In genomic region chrX:71983205-71983604, GRCm38 (mm10) we compare ENCODE assay signal across 22 mouse cellular contexts. TPM values are rescaled to one million over a fixed set of nuclear protein-coding genes. Genes with fewer than 3 reads are reported as not detected.
"Had no signal": no experiment of that assay in that cellular context is flagged by ENCODE, and none has a peak within 500 bp of the region (broad histone marks: within the 10 kb centered on the region; RNA-seq: fewer than 3 reads in every experiment).

No protein-coding gene starts in this region.

- H3K36me3 ChIP-seq: liver, embryonic 12.5 days; lung, embryonic 15.5 days; midbrain, embryonic 10.5 days; midbrain, embryonic 12.5 days; neural tube, embryonic 13.5 days; neural tube, embryonic 15.5 days; stomach, embryonic 15.5 days had no signal

- H3K4me2 ChIP-seq: liver, embryonic 12.5 days; lung, embryonic 15.5 days; midbrain, embryonic 12.5 days; neural tube, embryonic 13.5 days; neural tube, embryonic 15.5 days; stomach, embryonic 15.5 days had no signal

- H3K4me1 ChIP-seq: liver, embryonic 12.5 days; lung, embryonic 15.5 days; midbrain, embryonic 10.5 days; midbrain, embryonic 12.5 days; neural tube, embryonic 13.5 days; neural tube, embryonic 15.5 days; stomach, embryonic 15.5 days had no signal

- DNase-seq: right cerebral cortex, postnatal 25 days; thymus, adult 2 months; thymus, postnatal 36 days had no signal

- H3K9me3 ChIP-seq: liver, embryonic 12.5 days; lung, embryonic 15.5 days; midbrain, embryonic 10.5 days; midbrain, embryonic 12.5 days; neural tube, embryonic 13.5 days; neural tube, embryonic 15.5 days; stomach, embryonic 15.5 days had no signal

- H3K4me3 ChIP-seq: liver, embryonic 12.5 days; lung, embryonic 15.5 days; midbrain, embryonic 10.5 days; midbrain, embryonic 12.5 days; myocyte; neural tube, embryonic 13.5 days; neural tube, embryonic 15.5 days; stomach, embryonic 15.5 days had no signal

- H3K27me3 ChIP-seq: liver, embryonic 12.5 days; lung, embryonic 15.5 days; midbrain, embryonic 12.5 days; neural tube, embryonic 13.5 days; neural tube, embryonic 15.5 days; stomach, embryonic 15.5 days had no signal

- ATAC-seq: liver, embryonic 12.5 days; midbrain, embryonic 16.5 days had no signal

- H3K9ac ChIP-seq: liver, embryonic 12.5 days; liver, embryonic 14.5 days; lung, embryonic 15.5 days; midbrain, embryonic 12.5 days; neural tube, embryonic 13.5 days; neural tube, embryonic 15.5 days; stomach, embryonic 15.5 days had no signal

- H3K27ac ChIP-seq: liver, embryonic 12.5 days; liver, embryonic 14.5 days; lung, embryonic 15.5 days; midbrain, embryonic 10.5 days; midbrain, embryonic 12.5 days; neural tube, embryonic 13.5 days; neural tube, embryonic 15.5 days; stomach, embryonic 15.5 days; stomach, postnatal 0 days had no signal

RNA-seq across cellular contexts. Expression of gene Cnga2, which starts 8.4 kb away (rescaled TPM):
- total RNA-seq: liver, adult 2 months; megakaryocyte, adult 5-6 weeks; megakaryocyte-erythroid progenitor cell, adult 5-6 weeks had no signal
- polyA plus RNA-seq: liver, adult 2 months; midbrain, embryonic 10.5 days; midbrain, embryonic 12.5 days; spleen, adult 2 months had no signal

RNA-seq across cellular contexts. Expression of gene Fate1, which starts 10.4 kb away (rescaled TPM):
- total RNA-seq: liver, adult 2 months; megakaryocyte, adult 5-6 weeks; megakaryocyte-erythroid progenitor cell, adult 5-6 weeks had no signal
- polyA plus RNA-seq: liver, adult 2 months; liver, embryonic 12.5 days; liver, embryonic 14.5 days; liver, embryonic 16.5 days; midbrain, embryonic 10.5 days; midbrain, embryonic 12.5 days; midbrain, embryonic 14.5 days; myocyte; neural tube, embryonic 11.5 days; neural tube, embryonic 13.5 days; spleen, adult 2 months; stomach, postnatal 0 days; testis, adult 2 months; thymus, adult 2 months had no signal

RNA-seq across cellular contexts. Expression of gene Prrg3, which starts 20.8 kb away (rescaled TPM):
- total RNA-seq: megakaryocyte, adult 5-6 weeks; megakaryocyte-erythroid progenitor cell, adult 5-6 weeks had no signal
- polyA plus RNA-seq: myocyte had no signal
